Mouse (Mus musculus) liver, adult 2 months (tissue): Measurements from ENCODE around the gene Olfr1393. TPM values are rescaled to one million over a fixed set of nuclear protein-coding genes. Genes with fewer than 3 reads are reported as not detected.

Source experiments
- DNase-seq: peaks from one replicate; pipeline ENCODE4 v3.0.0-alpha.2; 2011; ENCODE audit warnings: low read depth, low spot score; ENCODE audit errors: extremely low read depth
- H3K27ac ChIP-seq: fragments of 200-500 bp; replicated peaks from 2 replicates; pipeline ENCODE4 v1.5.1; 2012; ENCODE audit warnings: low read depth, mild to moderate bottlenecking, control low read depth, inconsistent platforms, low read length; ENCODE audit not compliant: insufficient read depth
- H3K27me3 ChIP-seq: fragments of 200-500 bp; 2 replicates; pipeline ENCODE4 v1.6.1; 2012; ENCODE audit warnings: mild to moderate bottlenecking, moderate library complexity, low read length, inconsistent platforms; ENCODE audit not compliant: control insufficient read depth, insufficient read depth
- H3K36me3 ChIP-seq: fragments of 200-500 bp; 2 replicates; pipeline ENCODE4 v1.6.1; 2012; ENCODE audit warnings: low read length, inconsistent platforms; ENCODE audit not compliant: control insufficient read depth, insufficient read depth
- H3K4me1 ChIP-seq: fragments of 200-500 bp; 2 replicates; pipeline ENCODE4 v1.6.1; 2011; ENCODE audit warnings: low read length; ENCODE audit not compliant: control insufficient read depth, insufficient read depth
- H3K4me3 ChIP-seq: fragments of 200-500 bp; 2 replicates; pipeline ENCODE4 v1.5.1; 2011; ENCODE audit warnings: low read depth, mild to moderate bottlenecking, control low read depth, low read length, moderate library complexity; ENCODE audit not compliant: insufficient read depth
- H3K79me2 ChIP-seq: fragments of 200-500 bp; 2 replicates; pipeline ENCODE4 v1.6.1; 2012; ENCODE audit warnings: inconsistent platforms, mild to moderate bottlenecking, low read length, moderate library complexity; ENCODE audit not compliant: control insufficient read depth, insufficient read depth
- H3K9ac ChIP-seq: fragments of 200-500 bp; 2 replicates; pipeline ENCODE4 v1.6.1; 2012; ENCODE audit warnings: low read depth, mild to moderate bottlenecking, control low read depth, inconsistent platforms, low read length
- CTCF ChIP-seq: fragments of 200-500 bp; IDR thresholded peaks from 2 replicates; pipeline ENCODE4 v1.5.1; 2011; ENCODE audit warnings: low read depth, low read length, control low read depth
- POLR2A ChIP-seq: fragments of 200-500 bp; IDR thresholded peaks from 2 replicates; pipeline ENCODE4 v1.6.1; 2011; ENCODE audit warnings: low read length, control low read depth; ENCODE audit not compliant: insufficient read depth; ENCODE audit errors: extremely low read depth
- WGBS: fragments of 180-500 bp; shearing (Covaris S2); methylation state at CpG from one replicate; pipeline ENCODE4 v1.1.7; 2018; 5-methylcytosine and 5-hydroxymethylcytosine counted together
- polyA plus RNA-seq: library from polyadenylated mRNA; depleted of rRNA; stranded (reverse); fragments of >200 nt; gene quantifications from 2 replicates; pipeline ENCODE4 v1.2.3, GENCODE M21; 2012
- total RNA-seq: library from RNA; depleted of rRNA; stranded (reverse); fragments of >200 nt; gene quantifications from 2 replicates; pipeline ENCODE4 v1.2.3, GENCODE M21; 2014

Gene Olfr1393
- total and polyA plus RNA-seq, 2 experiments = 0.09 to 0.55 TPM

DNA sequence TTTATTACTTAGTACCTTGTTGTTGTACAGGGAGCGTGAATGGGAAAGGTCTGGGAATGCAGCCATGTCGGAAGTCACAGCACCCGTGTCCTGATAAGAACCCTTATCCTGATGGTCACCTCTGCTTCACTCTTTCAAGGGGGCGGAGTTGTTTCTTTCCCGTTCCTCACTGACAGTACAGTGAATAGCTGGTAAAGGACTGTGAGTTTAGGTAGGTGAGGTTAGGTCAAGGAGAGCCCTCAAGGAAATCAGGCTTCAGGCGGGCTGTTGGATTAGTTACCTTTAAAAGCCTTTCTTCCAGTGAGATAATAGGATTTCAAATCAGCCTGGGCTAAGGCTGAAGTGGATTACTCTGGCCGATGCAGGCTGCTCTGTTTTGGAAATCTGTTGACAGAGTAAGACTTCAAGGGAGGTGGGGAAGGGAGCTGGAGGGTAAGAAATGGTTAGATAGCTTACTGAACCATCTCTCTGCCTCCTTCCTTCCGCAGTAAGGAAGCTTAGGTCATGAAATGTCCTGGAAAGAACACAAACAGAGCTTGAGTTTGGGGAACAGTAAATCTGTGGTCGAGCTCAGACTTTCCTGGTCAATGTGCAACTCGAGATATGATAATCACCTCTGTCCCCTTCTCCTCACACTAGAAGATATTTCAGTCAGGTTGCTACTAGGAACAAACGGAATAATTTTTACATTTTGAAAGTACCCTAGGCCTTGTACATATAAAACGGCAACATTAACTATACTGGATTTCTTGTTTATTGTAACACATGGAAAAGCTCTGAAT, 32.3 kb upstream of the Olfr1393 start:
- TF ChIP-seq POLR2A (no peak), CTCF (no peak)
- Histone ChIP-seq H3K9ac (peak overlapping the region; percentile 67), H3K4me1 (peaks cover 32% of the 10 kb centered on the region), H3K27ac (peak overlapping the region; percentile 75), H3K4me3 (peak overlapping the region; percentile 59), H3K36me3 (no peaks in the 10 kb centered on the region), H3K79me2 (peaks cover 28% of the 10 kb centered on the region; the same call in 1 of the 2 replicates), H3K27me3 (no peaks in the 10 kb centered on the region)
- DNase-seq = peak; percentile 91
- WGBS = 7% methylated on average over 12 of the region's 12 CpGs

DNA sequence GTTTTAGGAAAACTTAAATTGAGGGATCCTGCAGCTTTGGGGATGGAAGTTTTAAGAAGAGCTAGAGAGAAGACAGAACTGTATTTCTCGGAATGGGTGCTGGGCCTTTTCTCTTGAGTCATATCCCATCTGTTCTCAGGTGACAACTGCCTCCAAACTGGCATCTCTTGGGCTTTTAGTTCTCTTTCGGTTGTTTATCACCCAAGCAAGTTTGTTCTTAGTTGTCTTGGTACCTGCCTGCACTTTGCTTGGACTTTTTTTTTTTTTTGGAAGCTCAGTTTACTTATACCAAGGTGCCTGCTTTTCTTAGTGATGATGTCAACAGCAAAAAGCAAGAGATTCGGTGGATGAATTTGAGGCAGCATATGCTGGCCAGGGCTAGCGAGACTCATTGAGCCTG, 31.6 kb upstream of the Olfr1393 start:
- no peak for TF ChIP-seq CTCF
- no peak for TF ChIP-seq POLR2A
- Histone ChIP-seq H3K36me3 (peaks cover 2% of the 10 kb centered on the region; the same call in 1 of the 2 replicates), H3K79me2 (peaks cover 35% of the 10 kb centered on the region; the same call in 1 of the 2 replicates), H3K9ac (peak overlapping the region; percentile 58), H3K27ac (peak overlapping the region; percentile 75), H3K4me3 (peak overlapping the region; percentile 38), H3K27me3 (no peaks in the 10 kb centered on the region), H3K4me1 (peaks cover 34% of the 10 kb centered on the region)
- 20% methylated on average over 4 of the region's 4 CpGs for WGBS
- no peak for DNase-seq

DNA sequence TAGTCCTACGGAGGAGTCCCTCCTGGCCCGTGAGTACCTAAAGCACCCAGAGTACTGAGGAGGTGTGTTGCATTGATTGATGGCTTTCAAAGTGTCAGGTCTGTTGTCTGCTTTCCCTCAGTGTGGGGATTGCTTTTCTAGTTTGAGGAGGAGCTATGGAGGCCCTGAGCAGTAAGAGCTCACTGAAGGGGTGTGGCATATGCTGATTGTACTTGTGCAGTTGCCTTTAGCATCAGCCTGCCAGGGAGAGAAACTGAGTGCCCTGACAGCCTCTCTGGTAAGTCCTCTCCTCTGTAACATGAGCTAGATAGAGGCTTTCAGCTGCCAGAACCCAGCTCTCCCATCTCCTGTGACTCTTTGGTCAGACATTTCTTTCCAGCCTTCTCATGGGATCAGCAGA, 30.8 kb upstream of the Olfr1393 start:
- H3K9ac ChIP-seq = peak overlapping the region; percentile 58
- peak overlapping the region; percentile 29; the same call in 1 of the 2 replicates for H3K4me3 ChIP-seq

DNA sequence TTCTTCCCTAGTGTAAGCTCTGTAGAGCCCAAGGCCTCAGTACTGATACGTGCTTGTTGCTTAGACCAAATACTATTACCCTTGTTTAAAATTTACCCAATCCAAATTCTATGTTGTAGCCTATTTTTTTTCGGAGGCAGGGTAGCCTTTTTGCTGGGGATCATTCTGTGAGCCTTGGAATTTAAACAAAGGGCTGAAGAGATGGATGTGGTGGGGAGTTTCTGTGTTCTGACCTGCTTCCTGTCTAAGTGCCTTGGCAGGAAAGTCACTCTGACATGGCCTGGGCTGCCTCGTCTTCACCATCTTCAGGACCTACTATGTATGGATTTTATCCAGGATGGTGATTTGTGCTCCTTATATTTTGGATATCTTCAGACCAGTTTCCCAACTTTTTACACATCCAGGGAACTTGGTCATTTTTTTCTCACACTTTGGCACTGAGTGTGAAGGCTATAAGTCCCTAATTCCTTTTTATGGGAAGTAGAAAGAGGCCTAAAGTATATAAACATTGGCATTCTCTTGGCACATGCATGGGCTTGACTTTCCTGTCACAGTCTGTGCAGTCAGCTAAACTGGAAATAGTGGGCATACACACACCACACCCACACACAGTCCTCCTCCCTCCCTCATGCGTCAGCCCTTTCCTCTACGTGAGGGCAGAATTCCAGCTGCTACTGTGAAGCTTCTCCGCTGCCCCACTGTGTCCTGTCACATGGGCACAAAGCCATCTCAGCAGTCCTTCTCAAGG, 29.7 kb upstream of the Olfr1393 start:
- 0 out of 2 replicates have a peak overlapping the region, but pooled peaks have one; percentile 1 for H3K9ac ChIP-seq
- H3K27me3 ChIP-seq = no peaks in the 10 kb centered on the region
- TF ChIP-seq CTCF (no peak), POLR2A (no peak)
- H3K36me3 ChIP-seq = peaks cover 2% of the 10 kb centered on the region; the same call in 1 of the 2 replicates
- no peak overlapping the region for H3K4me3 ChIP-seq
- WGBS = 8% methylated on average over 6 of the region's 6 CpGs
- peak overlapping the region; percentile 48 for H3K27ac ChIP-seq
- H3K79me2 ChIP-seq = peaks cover 41% of the 10 kb centered on the region; the same call in 1 of the 2 replicates
- peak; percentile 71 for DNase-seq
- peaks cover 40% of the 10 kb centered on the region for H3K4me1 ChIP-seq

More for the DNA sequence above, 30.8 kb upstream of the Olfr1393 start:
- Histone ChIP-seq H3K27ac (peak overlapping the region; percentile 75), H3K36me3 (peaks cover 2% of the 10 kb centered on the region; the same call in 1 of the 2 replicates), H3K79me2 (peaks cover 40% of the 10 kb centered on the region; the same call in 1 of the 2 replicates), H3K27me3 (no peaks in the 10 kb centered on the region), H3K4me1 (peaks cover 40% of the 10 kb centered on the region)
- peak; percentile 66 for DNase-seq
- 9% methylated on average over 2 of the region's 2 CpGs for WGBS
- TF ChIP-seq POLR2A (no peak), CTCF (no peak)

DNA sequence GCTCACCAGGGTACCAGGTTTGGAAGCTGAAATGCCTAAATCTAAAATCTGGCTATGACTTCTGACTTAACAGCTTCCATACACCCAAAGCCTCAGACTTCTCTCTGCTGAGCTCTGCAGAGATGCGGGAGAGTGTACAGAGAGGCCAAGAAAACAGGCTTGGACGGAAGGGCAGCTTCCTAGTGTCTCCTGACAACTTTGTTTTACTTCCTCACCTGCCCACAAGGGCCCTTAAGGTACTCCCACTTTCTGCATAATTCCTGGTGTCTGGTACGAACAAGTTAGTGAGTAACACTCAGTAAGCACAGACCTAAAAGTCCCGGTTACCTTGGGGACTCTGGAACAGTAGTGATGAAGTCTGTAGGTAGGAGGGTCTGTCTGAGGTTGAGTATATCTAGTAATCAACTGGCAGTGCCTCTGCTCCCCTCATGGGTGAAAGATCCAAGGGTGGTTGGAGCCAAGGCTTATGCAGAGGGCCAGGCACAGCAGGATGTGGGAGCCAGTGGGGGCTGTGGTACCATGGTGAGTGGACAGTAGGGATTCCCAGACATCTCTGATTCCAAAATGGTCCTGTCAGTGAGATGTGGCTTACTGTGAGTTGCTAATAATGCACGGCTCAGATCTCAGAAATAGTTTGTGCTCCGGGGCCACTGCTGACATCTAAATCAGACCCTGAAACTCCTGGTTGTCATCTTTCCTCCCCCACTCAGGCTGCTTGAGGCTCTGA, 29.0 kb upstream of the Olfr1393 start:
- Histone ChIP-seq H3K9ac (no peak overlapping the region), H3K79me2 (peaks cover 48% of the 10 kb centered on the region), H3K27ac (peak overlapping the region; percentile 48), H3K4me3 (no peak overlapping the region), H3K4me1 (peaks cover 40% of the 10 kb centered on the region), H3K36me3 (peaks cover 4% of the 10 kb centered on the region), H3K27me3 (no peaks in the 10 kb centered on the region)
- no peak for DNase-seq
- WGBS = 23% methylated on average over 6 of the region's 6 CpGs
- TF ChIP-seq CTCF (no peak), POLR2A (no peak)
